Mouse (Mus musculus): ENCODE results near the gene Crisp1. TPM values are rescaled to one million over a fixed set of nuclear protein-coding genes. Genes with fewer than 3 reads are reported as not detected.

Crisp1 gene
- 0.14 TPM in 1 of 2 replicates, not detected in the other for polyA plus RNA-seq (2015; fragmentation: Nextera tagmentation; extraction: Ambion mirVana)

- Histone ChIP-seq H3K36me3 (no peaks in the 10 kb centered on the region), H3K27me3 (replicated peaks) (no peaks in the 10 kb centered on the region), H3K4me1 (no peaks in the 10 kb centered on the region), H3K4me2 (no peak within 1 kb of the TSS), H3K9me3 (no peaks in the 10 kb centered on the region), H3K9ac (no peak within 1 kb of the TSS), H3K27ac (replicated peaks) (no peak within 1 kb of the TSS), H3K4me3 (no peak within 1 kb of the TSS)
- 62% methylated on average over 2 of the region's 2 CpGs for WGBS
- ATAC-seq (ENCODE audit: extremely low read depth, insufficient number of reproducible peaks, low FRiP score, low TSS enrichment): no peak
Observed at GRCm38 (mm10) chr17:40319062-40319461, at the start of gene Crisp1. Gene Crisp1, minus strand, starts transcription at chr17:40319207.

- ATAC-seq (ENCODE audit: extremely low read depth, insufficient number of reproducible peaks, low FRiP score, low TSS enrichment): no peak
- H3K4me2 ChIP-seq: no peak overlapping the region
- no peaks in the 10 kb centered on the region for H3K36me3 ChIP-seq
- H3K27me3 ChIP-seq (replicated peaks): no peaks in the 10 kb centered on the region
- H3K27ac ChIP-seq (replicated peaks): no peak overlapping the region
- no peak overlapping the region for H3K9ac ChIP-seq
- no peaks in the 10 kb centered on the region for H3K9me3 ChIP-seq
- no peak overlapping the region for H3K4me3 ChIP-seq
- H3K4me1 ChIP-seq: no peaks in the 10 kb centered on the region
- WGBS: 49% methylated on average over 3 of the region's 3 CpGs
Observed at GRCm38 (mm10) chr17:40342497-40343009, 23.5 kb upstream of the Crisp1 start.

- H3K27ac ChIP-seq (replicated peaks): no peak overlapping the region
- 63% methylated on average over 2 of the region's 2 CpGs for WGBS
Observed at GRCm38 (mm10) chr17:40285435-40285834, 33.6 kb downstream of the Crisp1 start.

GRCm38 (mm10) chr17:40275519-40275918, 43.5 kb downstream of the Crisp1 start:
- no peaks in the 10 kb centered on the region for H3K4me1 ChIP-seq
- no peak for ATAC-seq (ENCODE audit: extremely low read depth, insufficient number of reproducible peaks, low FRiP score, low TSS enrichment)
- no peak overlapping the region for H3K27ac ChIP-seq (replicated peaks)
- no peaks in the 10 kb centered on the region for H3K27me3 ChIP-seq (replicated peaks)
- H3K4me3 ChIP-seq: no peak overlapping the region
- no peak overlapping the region for H3K4me2 ChIP-seq
- 50% methylated on average over 1 of the region's 1 CpGs for WGBS
- no peaks in the 10 kb centered on the region for H3K36me3 ChIP-seq
- no peak overlapping the region for H3K9ac ChIP-seq
- no peaks in the 10 kb centered on the region for H3K9me3 ChIP-seq

More at GRCm38 (mm10) chr17:40285435-40285834, 33.6 kb downstream of the Crisp1 start:
- H3K4me2 ChIP-seq: no peak overlapping the region
- no peak overlapping the region for H3K9ac ChIP-seq
- H3K9me3 ChIP-seq: no peaks in the 10 kb centered on the region
- no peak overlapping the region for H3K4me3 ChIP-seq
- H3K4me1 ChIP-seq: no peaks in the 10 kb centered on the region
- no peaks in the 10 kb centered on the region for H3K27me3 ChIP-seq (replicated peaks)
- no peak for ATAC-seq (ENCODE audit: extremely low read depth, insufficient number of reproducible peaks, low FRiP score, low TSS enrichment)
- H3K36me3 ChIP-seq: no peaks in the 10 kb centered on the region

- Histone ChIP-seq H3K9me3 (no peaks in the 10 kb centered on the region), H3K4me3 (no peak overlapping the region), H3K4me2 (no peak overlapping the region), H3K4me1 (no peaks in the 10 kb centered on the region), H3K36me3 (no peaks in the 10 kb centered on the region), H3K27me3 (replicated peaks) (no peaks in the 10 kb centered on the region), H3K9ac (no peak overlapping the region), H3K27ac (replicated peaks) (no peak overlapping the region)
- 59% methylated on average over 1 of the region's 1 CpGs for WGBS
- ATAC-seq (ENCODE audit: extremely low read depth, insufficient number of reproducible peaks, low FRiP score, low TSS enrichment): no peak
Observed at GRCm38 (mm10) chr17:40274906-40275470, 44.0 kb downstream of the Crisp1 start.

- no peaks in the 10 kb centered on the region for H3K36me3 ChIP-seq
- H3K9me3 ChIP-seq: no peaks in the 10 kb centered on the region
- H3K4me3 ChIP-seq: no peak overlapping the region
- no peaks in the 10 kb centered on the region for H3K27me3 ChIP-seq (replicated peaks)
- 52% methylated on average over 1 of the region's 1 CpGs for WGBS
- no peak overlapping the region for H3K9ac ChIP-seq
- H3K27ac ChIP-seq (replicated peaks): no peak overlapping the region
- no peak overlapping the region for H3K4me2 ChIP-seq
- no peak for ATAC-seq (ENCODE audit: extremely low read depth, insufficient number of reproducible peaks, low FRiP score, low TSS enrichment)
- no peaks in the 10 kb centered on the region for H3K4me1 ChIP-seq
Observed at GRCm38 (mm10) chr17:40252487-40252886, 66.5 kb downstream of the Crisp1 start.

Other genes starting within 250 kb of the Crisp1 start
- gene AC192777.2, start 223.8 kb downstream of the Crisp1 start, polyA plus RNA-seq (2015; fragmentation: Nextera tagmentation; extraction: Ambion mirVana): not detected in 2 replicates
- gene Pgk2, start 110.6 kb downstream of the Crisp1 start, polyA plus RNA-seq (2015; fragmentation: Nextera tagmentation; extraction: Ambion mirVana): not detected in 2 replicates
- gene Crisp3, start 76.9 kb downstream of the Crisp1 start, polyA plus RNA-seq (2015; fragmentation: Nextera tagmentation; extraction: Ambion mirVana): not detected in 2 replicates
- gene Esp8, start 200.8 kb upstream of the Crisp1 start, polyA plus RNA-seq (2015; fragmentation: Nextera tagmentation; extraction: Ambion mirVana): not detected in 2 replicates
- gene Esp6, start 242.3 kb upstream of the Crisp1 start, polyA plus RNA-seq (2015; fragmentation: Nextera tagmentation; extraction: Ambion mirVana): not detected in 2 replicates

Data from heart, embryonic 13.5 days (tissue).